Mouse (Mus musculus): ENCODE data around the gene Dmwd.

Gene Dmwd

DNA sequence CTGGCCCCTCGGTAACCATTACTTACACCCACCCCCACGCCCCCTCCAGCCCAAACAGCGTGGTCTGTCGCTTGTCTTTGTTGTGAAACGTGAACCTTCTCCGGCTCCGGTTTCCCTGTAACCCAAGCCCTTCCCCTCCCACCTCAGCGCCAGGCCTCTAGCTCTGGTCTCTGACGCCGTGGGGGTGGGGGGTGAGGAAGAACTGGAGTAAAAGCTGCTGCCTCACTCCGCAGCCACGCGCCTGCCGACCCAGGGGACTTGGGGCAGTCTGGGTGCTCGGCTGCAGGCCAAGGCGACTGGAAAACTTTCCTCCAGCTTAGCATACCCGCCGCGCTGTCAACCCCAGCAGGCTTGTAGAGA is 19.7 kb downstream of the Dmwd start:
- peak in 1 of 2 experiments; percentile 40 for DNase-seq

GRCm38 (mm10) chr7:19096421-19096976 is 20.5 kb downstream of the Dmwd start:
- no peak for DNase-seq

DNA sequence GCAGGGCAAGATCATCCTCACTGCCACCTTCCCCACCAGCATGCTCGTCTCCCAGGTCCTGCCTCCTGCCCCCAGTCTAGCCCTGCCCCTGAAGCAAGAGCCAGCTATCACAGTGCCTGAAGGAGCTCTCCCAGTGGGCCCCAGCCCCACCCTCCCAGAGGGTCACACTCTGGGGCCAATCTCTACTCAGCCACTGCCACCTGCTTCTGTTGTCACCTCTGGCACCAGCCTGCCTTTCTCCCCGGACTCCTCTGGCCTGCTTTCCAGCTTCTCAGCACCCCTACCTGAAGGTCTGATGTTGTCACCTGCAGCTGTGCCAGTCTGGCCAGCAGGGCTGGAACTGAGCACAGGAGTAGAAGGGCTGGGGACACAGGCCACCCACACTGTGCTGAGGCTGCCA is 21.2 kb downstream of the Dmwd start:
- DNase-seq: no peak

GRCm38 (mm10) chr7:19097863-19098262 is 21.8 kb downstream of the Dmwd start:
- DNase-seq: no peak

DNA sequence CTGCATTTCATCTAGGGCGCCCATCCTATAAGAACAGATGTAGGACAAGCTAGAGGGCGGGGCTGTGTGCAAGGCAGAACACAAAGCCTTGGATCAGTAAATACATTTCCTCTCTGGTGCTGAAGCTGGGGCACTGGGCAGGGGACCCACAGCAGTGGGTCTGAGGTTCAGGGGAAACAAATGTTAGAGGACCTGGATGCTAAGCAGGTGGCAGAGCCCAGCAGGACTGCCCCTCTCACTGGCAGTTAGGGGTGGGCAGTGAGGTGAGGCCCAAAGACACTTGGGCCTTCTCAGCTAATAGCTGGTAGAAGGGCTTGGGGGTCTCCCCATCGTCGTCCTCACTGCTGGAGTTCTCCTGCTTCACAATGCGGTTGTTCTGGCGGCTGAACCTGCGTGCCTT is 22.8 kb downstream of the Dmwd start:
- no peak for DNase-seq

GRCm38 (mm10) chr7:19100290-19100689 is 24.3 kb downstream of the Dmwd start:
- no peak for DNase-seq

GRCm38 (mm10) chr7:19103741-19104140 is 27.7 kb downstream of the Dmwd start:
- DNase-seq: no peak

GRCm38 (mm10) chr7:19104486-19104885 is 28.5 kb downstream of the Dmwd start:
- no peak for DNase-seq

DNA sequence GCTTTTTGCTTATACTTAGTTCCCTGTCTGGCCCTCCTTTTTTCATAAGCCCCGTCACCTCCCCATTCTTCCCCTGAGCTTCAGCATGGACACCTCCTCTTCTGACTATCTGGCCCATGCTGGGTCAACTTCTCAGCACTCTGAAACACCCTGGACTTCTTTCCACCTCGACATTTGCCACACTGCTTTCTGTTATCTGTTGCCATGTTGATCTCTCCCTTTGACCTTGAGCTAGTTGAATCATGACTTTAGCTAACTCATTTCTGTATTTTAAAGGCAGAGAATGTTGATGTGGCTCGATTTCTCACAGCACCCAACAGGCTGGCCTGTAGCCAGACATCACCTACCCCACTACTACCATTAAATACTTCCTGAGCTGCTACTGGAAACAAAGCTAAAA is 31.4 kb downstream of the Dmwd start:
- DNase-seq: no peak

- no peak for DNase-seq
Measured at GRCm38 (mm10) chr7:19109565-19109964, 33.5 kb downstream of the Dmwd start.

- DNase-seq: peak in 1 of 2 experiments; percentile 70
Measured at GRCm38 (mm10) chr7:19118028-19118771, 42.2 kb downstream of the Dmwd start, which contains the start of gene Gm4969. Gene Gm4969 (minus strand): TSS chr7:19118368.

DNA sequence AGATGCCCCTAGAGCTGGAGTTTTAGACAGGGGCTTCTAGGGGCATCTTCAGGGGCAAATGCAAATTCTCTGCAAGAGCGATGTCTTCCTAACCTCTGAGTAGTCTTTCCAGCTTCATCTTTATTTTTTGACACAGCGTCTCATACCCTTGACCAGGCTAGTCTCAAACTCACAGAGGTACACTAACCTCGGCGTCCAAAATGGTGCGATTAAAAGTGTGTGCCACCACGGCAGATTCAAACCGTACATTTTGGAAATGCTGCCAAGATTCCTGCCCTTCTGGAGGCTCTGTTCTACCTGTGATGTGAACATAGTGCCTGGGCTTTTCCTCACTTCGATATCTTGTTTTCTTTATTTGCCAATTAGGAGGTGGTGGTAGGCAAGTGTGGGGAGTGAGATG is 43.1 kb downstream of the Dmwd start:
- DNase-seq: peak in 1 of 2 experiments; percentile 16

- peak; percentile 88 to 94 for DNase-seq
Measured at GRCm38 (mm10) chr7:19119631-19120429, 43.8 kb downstream of the Dmwd start, which contains the start of gene Fbxo46. Gene Fbxo46 (plus strand): TSS chr7:19119859.

DNA sequence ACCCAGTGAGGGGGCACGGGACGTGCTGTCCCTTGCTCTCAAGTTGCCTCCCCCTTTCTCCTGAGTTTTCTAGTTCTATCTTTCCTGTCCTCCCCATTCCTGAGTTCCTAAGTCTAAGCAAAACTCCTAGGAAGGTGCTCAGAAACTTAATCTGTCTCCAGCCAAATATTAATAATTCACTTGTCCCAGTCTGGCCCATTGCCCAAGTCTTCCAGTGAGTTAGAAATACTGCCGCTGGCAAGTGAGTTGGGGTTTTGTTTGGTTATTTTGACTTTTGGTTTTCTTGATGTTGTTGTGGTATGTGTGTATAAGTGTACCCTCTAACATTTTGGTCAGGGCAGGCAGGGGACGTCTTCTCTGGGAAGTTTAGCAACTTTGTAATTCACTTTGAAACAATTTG is 45.7 kb downstream of the Dmwd start:
- no peak for DNase-seq

- no peak for DNase-seq
Measured at GRCm38 (mm10) chr7:19124713-19125112, 48.7 kb downstream of the Dmwd start.

DNA sequence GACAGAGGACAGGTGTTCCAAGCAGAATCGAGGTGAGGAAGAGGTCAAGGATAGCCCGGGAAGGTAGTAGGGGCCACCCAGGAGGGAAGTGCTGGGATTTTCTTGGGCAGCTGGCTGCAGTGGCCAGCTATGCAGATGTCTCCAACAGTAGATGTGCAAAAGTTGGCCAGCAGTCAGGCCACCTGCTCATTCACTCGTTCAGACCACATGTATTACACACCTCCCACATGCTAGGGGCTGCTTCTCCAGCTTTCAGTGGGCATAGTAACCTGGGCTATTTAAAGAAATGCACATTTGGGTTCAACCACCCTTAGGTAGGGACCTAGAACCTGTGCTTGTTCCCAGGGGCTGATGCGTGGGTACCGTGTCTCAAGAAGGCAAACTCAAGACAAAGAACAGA is 51.7 kb downstream of the Dmwd start:
- no peak for DNase-seq

DNA sequence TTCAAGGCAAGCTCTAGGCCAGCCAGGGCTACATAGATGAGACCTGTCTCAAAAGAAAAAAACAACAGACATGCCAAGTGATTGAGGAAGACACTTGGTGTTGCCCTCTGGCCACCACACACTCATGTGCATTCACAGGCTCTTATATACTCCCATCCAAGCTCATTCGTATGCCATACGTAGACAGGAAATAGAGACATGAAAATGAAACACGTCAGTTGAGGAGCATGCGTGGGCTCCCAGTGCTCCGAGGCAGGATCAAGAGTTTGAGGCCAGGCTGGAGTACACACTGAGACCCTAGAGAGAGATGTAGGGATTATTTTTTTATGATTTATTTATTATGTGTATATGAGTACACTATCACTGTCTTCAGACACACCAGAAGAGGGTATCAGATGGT is 53.4 kb downstream of the Dmwd start:
- no peak for DNase-seq

- no peak for DNase-seq
Measured at GRCm38 (mm10) chr7:19130657-19131056, 54.6 kb downstream of the Dmwd start.

DNA sequence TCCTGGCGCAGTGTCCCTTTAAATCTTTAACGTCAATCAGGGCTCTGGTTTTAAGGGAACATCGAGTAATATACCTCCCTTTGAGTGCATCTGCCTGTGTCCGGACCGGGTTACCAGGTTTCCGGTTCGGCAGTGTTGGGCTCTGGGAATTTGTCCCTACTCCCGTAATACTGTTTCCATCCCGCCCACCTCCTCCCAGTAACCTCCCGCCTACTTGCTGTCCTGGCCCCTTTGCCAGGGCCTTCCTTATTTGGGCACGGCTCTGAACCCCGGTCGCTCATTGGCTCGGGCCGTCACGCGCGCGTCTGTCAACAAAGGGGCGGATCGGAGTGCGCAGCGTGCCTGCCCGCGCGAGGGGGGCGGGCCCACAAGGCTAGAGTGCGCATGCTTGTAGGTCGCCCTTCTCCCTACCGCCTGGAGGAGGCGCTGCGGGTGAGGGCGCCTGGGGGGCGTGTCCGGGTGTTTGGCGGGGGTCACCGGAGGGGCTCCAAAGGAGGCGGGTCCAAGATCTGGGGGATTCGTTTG is 55.4 kb downstream of the Dmwd start:
- DNase-seq: peak; percentile 91 to 94
